Mouse (Mus musculus) adrenal gland, postnatal 4 days (tissue): ENCODE data around the gene Fndc11. TPM values are rescaled to one million over a fixed set of nuclear protein-coding genes. Genes with fewer than 3 reads are reported as not detected.

Source experiments
- DNase-seq, 2 experiments: peaks; one replicate each; pipeline ENCODE4 v3.0.0; 2021 to 2022; ENCODE audit warnings: low spot score in 2 of 2, mixed read lengths in 2 of 2
- total RNA-seq, 2 experiments: library from RNA; stranded (reverse); gene quantifications; 2 replicates each; pipeline ENCODE4 v1.2.3; 2021

Fndc11 gene
- total RNA-seq, 2 experiments from 2014 or later = 0.25 to 0.28 TPM

DNA sequence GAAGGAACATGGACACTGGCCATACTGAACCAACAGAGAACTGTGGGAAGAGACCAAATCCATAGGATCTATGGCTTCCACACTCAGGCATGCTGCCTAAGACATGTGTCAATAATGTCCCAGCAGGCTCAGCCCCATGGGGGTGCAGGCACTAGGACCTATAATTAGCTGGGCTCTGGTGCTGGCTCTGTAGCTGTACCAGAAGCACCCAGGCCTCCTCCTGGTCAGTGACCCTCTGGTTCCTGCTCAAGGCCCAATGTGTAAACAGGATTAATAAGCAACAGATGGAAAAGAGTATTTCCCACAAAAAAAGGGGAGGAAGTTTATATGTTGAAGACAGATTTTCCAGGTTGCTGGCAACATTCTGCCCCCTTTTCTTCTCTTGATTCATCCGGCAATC is 33.4 kb downstream of the Fndc11 start:
- DNase-seq = no peak

GRCm38 (mm10) chr2:181266839-181267238 is 47.0 kb downstream of the Fndc11 start:
- no peak for DNase-seq

- no peak for DNase-seq
These were observed 52.3 kb downstream of the Fndc11 start for GRCm38 (mm10) chr2:181272092-181272491.

Other genes with a start within 250 kb of the Fndc11 start
- gene Col20a1, start 233.5 kb upstream of the Fndc11 start, total RNA-seq = 1 to 10 TPM; 5.6 to 6.3 TPM
- gene Chrna4, start 176.5 kb upstream of the Fndc11 start, total RNA-seq = 10 to 100 TPM; 11.1 to 13.6 TPM
- gene Kcnq2, start 84.7 kb upstream of the Fndc11 start, total RNA-seq = 10 to 100 TPM; 12.8 to 13.5 TPM
- 10 to 100 TPM; 76.3 to 76.6 TPM for gene Eef1a2, start 63.0 kb upstream of the Fndc11 start, total RNA-seq
- 10 to 100 TPM; 91.2 to 93.3 TPM for gene Ppdpf, start 32.8 kb upstream of the Fndc11 start, total RNA-seq
- gene Ptk6, start 17.2 kb upstream of the Fndc11 start, total RNA-seq = not detected
- gene Srms, start 6.8 kb upstream of the Fndc11 start, total RNA-seq = under 1 TPM; 0.20 to 0.85 TPM
- gene Helz2, start 22.0 kb downstream of the Fndc11 start, total RNA-seq = 10 to 100 TPM; 16.7 to 17.1 TPM
- gene Gmeb2, start 68.0 kb downstream of the Fndc11 start, total RNA-seq = 10 to 100 TPM; 27.9 to 30.8 TPM
- 10 to 100 TPM; 32.2 to 45.5 TPM for gene Stmn3, start 94.5 kb downstream of the Fndc11 start, total RNA-seq
- gene Rtel1, start 99.7 kb downstream of the Fndc11 start, total RNA-seq = 10 to 100 TPM; 65.6 to 69.4 TPM
- gene Zgpat, start 144.9 kb downstream of the Fndc11 start, total RNA-seq = 10 to 100 TPM; 37.0 to 42.4 TPM
- 10 to 100 TPM; 43.6 to 48.9 TPM for gene Arfrp1, start 145.4 kb downstream of the Fndc11 start, total RNA-seq
- 10 to 100 TPM; 21.8 to 28.4 TPM for gene Lime1, start 160.1 kb downstream of the Fndc11 start, total RNA-seq
- 10 to 100 TPM; 27.3 to 28.4 TPM for gene Zbtb46, start 239.4 kb downstream of the Fndc11 start, total RNA-seq